Mouse (Mus musculus): ENCODE measurements around the gene Zfp871. TPM values are rescaled to one million over a fixed set of nuclear protein-coding genes. Genes with fewer than 3 reads are reported as not detected.

Gene Zfp871
- 42.7 and 53.4 TPM in 2 replicates for polyA plus RNA-seq (2015; fragmentation: Nextera tagmentation; extraction: Ambion mirVana)

DNA sequence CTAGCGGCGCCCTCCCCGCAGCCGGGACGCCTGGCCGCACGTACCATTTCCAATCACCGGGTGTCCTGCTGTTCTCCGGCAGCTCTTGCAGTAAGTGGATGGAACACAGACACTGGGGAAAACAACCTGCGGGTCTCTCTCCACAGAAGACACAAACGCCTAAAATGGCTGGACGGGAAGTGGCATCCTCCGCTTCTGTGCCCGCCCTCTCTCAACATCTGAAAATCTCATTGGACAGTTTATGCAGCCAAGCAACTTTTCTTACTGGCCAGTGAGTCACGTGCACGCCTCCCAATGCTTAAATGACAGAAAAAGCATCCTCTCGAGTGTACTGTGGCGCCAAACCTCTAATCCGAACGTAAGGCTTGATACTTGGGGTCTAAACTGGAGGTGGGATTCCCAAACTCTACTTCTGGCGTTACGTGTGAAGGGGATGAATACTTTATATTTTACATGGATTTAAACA lies at the start of gene Zfp871:
Gene Zfp871 (minus strand): TSS at position 194 of the 466 bp plus-strand sequence.
- peaks cover 27% of the 10 kb centered on the region for H3K4me1 ChIP-seq
- peak within 1 kb of the TSS; percentile 92 for H3K27ac ChIP-seq
- H3K27me3 ChIP-seq: no peaks in the 10 kb centered on the region
- H3K9ac ChIP-seq: peak within 1 kb of the TSS; percentile 94
- no peaks in the 10 kb centered on the region for H3K9me3 ChIP-seq (replicated peaks)
- peak within 1 kb of the TSS; percentile 75 for H3K4me2 ChIP-seq
- under 1% methylated on average over 22 of the region's 22 CpGs for WGBS
- ATAC-seq: peak; percentile 99
- H3K4me3 ChIP-seq: peak within 1 kb of the TSS; percentile 95
- peaks cover 23% of the 10 kb centered on the region for H3K36me3 ChIP-seq (ENCODE audit: poor library complexity, severe bottlenecking)

DNA sequence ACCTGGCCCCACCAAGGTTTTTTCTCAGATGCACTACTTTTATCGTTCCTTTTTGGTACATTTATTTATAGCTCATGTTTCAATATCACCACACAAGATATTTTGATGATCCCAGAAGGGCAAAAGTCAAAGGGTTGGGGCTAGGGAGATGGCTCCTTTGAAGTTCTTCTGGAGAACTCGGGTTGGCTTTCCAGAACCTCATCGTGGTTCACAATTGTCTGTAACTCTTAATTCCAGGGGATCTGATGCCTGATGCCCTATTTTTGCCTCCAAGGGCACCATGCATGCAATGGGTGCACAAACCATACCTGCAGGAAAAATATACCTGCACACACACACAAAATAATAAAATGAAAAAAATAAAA lies 42.3 kb upstream of the Zfp871 start:
- H3K9me3 ChIP-seq (replicated peaks): no peaks in the 10 kb centered on the region; the same call in 1 of the 2 replicates
- peaks cover 18% of the 10 kb centered on the region for H3K4me1 ChIP-seq
- 32% methylated on average over 3 of the region's 3 CpGs for WGBS
- H3K36me3 ChIP-seq (ENCODE audit: poor library complexity, severe bottlenecking): peaks cover 18% of the 10 kb centered on the region
- H3K27me3 ChIP-seq: no peaks in the 10 kb centered on the region
- H3K4me2 ChIP-seq: peak overlapping the region; percentile 78
- no peak for ATAC-seq
- no peak overlapping the region for H3K27ac ChIP-seq
- H3K9ac ChIP-seq: no peak overlapping the region
- H3K4me3 ChIP-seq: peak overlapping the region; percentile 88

DNA sequence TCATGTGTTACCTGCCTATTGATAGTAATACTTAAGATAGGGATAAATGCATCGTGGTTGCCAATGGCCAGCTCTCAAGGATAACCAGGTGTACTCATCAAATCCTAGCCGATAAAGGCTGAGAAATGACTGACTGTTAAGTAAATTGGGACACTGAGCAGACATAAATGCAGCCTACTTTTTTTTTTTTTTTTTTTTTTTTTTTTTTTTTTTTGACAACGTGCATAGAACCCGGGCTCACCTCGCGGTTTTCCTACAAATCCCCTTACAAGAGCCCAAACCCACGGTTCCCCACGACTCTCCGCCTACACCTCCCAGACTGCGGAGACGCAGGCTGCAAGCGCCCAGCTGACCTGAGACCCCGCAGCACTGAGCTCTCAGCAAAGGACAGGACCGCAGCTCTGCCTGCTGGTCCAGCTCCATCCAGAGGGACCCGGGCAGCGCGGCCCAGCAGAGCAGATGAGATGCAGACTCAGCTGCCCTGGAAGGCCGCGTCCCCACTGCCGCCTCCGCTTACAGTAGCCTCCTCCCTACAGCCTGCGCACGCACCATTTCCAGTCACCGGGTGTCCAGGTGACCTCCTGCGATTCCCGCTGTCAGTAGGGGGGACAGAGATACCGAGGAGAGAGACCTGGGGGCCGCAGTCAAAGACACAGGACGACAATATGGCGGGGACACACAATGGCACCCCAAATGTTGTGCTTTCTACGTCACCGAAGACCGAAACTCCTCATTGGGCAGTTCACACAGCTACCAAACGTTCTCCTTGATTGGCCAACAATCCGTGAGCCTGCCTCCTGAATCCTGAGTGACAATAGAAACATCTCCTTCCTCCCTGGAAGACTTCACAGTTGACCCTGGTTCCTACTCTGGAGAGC lies 41.7 kb upstream of the Zfp871 start, which contains the start of gene Zfp799:
Gene Zfp799 (minus strand): TSS at position 722 of the 878 bp plus-strand sequence.
- peak within 1 kb of the TSS; percentile 74 for H3K27ac ChIP-seq
- ATAC-seq: peak; percentile 99
- peaks cover 18% of the 10 kb centered on the region for H3K4me1 ChIP-seq
- WGBS: 2% methylated on average over 35 of the region's 35 CpGs
- peaks cover 24% of the 10 kb centered on the region for H3K36me3 ChIP-seq (ENCODE audit: poor library complexity, severe bottlenecking)
- H3K9ac ChIP-seq: peak within 1 kb of the TSS; percentile 95
- peak within 1 kb of the TSS; percentile 78 for H3K4me2 ChIP-seq
- H3K27me3 ChIP-seq: no peaks in the 10 kb centered on the region
- peak within 1 kb of the TSS; percentile 88 for H3K4me3 ChIP-seq
- no peaks in the 10 kb centered on the region; the same call in 1 of the 2 replicates for H3K9me3 ChIP-seq (replicated peaks)

DNA sequence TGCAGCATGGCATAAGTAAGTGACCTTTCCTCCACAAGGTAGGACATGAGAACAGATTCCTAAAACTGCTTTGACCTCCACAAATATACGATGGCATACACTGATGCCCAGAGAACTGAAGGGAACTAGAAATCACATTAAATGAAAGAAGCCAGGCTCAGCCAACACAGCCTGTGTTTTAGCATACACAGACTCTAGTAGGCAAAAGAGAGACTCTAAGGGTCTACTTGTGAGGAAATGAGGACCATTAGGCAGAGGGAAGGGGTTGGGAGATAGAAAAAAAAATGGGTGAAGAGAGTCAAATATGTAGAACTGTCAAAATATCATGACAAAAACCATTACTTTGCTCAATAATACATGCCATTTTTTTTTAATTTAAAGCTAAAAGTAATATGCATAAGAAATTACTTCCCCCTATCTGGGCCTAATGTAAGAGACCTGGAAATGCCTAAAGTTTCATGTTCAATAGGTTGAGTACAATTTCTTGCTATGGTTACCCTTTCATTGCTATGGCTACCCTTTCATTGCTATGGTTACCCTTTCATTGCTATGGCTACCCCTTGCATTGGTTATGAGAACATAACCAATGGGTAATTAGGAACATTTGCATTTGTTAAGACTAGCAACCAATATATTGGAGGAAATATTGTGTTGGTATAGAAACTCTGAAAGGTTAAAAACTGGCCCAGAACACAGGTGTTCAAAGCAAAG lies 28.1 kb upstream of the Zfp871 start:
- ATAC-seq: peak; percentile 72
- WGBS: 66% methylated on average over 1 of the region's 1 CpGs

DNA sequence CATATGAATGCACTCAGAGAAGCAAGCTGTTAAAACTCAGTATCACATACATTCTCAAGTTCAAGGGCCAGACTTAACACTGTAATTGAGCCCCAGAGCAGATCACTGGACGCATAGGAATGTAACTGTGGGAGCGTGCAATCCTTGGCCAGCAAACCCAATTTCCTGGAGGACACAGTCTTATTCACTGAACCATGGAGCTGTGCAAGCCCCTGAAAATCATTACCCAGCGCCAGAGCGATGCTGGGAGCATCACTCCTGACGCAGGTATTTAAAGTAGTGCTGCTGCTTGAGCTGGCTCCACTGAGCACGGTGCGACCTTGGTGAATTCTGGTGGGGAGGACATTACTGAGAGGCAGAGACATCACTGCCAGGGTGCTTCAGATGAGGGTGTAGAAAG lies 26.0 kb upstream of the Zfp871 start:
- WGBS: 88% methylated on average over 7 of the region's 7 CpGs

More for the DNA sequence above, 28.1 kb upstream of the Zfp871 start:
- H3K4me3 ChIP-seq: no peak overlapping the region
- H3K4me2 ChIP-seq: peak overlapping the region; percentile 26; the same call in 1 of the 2 replicates
- H3K9ac ChIP-seq: no peak overlapping the region
- no peaks in the 10 kb centered on the region for H3K9me3 ChIP-seq (replicated peaks)
- peaks cover 50% of the 10 kb centered on the region for H3K36me3 ChIP-seq (ENCODE audit: poor library complexity, severe bottlenecking)
- peaks cover 10% of the 10 kb centered on the region for H3K4me1 ChIP-seq
- H3K27ac ChIP-seq: 0 out of 2 replicates have a peak overlapping the region, but pooled peaks have one; percentile 1
- no peaks in the 10 kb centered on the region for H3K27me3 ChIP-seq

DNA sequence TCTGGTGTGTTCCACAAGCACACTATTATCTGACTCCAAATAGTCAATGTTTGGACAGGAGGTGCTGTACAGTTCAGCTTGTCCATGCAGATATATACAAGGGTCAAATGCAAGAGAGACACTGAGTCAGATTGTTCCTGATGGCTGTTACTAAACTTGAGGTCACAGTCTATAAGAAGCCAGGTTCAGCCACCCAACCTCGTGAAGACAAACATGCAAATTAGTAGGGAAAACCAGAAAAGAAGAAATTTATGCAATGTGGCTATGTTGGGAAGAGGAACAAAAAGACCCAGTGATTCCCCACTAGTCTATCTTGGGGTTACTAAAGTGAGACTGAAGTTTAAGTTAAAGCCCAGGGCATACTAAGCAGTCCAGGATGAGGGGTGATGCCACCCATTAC lies 22.6 kb upstream of the Zfp871 start:
- H3K27ac ChIP-seq: no peak overlapping the region
- H3K4me3 ChIP-seq: no peak overlapping the region
- no peak for ATAC-seq
- 21% methylated on average over 1 of the region's 1 CpGs for WGBS
- no peaks in the 10 kb centered on the region for H3K27me3 ChIP-seq
- peaks cover 30% of the 10 kb centered on the region for H3K4me1 ChIP-seq
- H3K9ac ChIP-seq: no peak overlapping the region
- H3K4me2 ChIP-seq: 0 out of 2 replicates have a peak overlapping the region, but pooled peaks have one; percentile 68
- no peaks in the 10 kb centered on the region for H3K9me3 ChIP-seq (replicated peaks)
- peaks cover 12% of the 10 kb centered on the region for H3K36me3 ChIP-seq (ENCODE audit: poor library complexity, severe bottlenecking)

More for the DNA sequence above, 26.0 kb upstream of the Zfp871 start:
- Histone ChIP-seq H3K9ac (no peak overlapping the region), H3K4me3 (no peak overlapping the region), H3K36me3 (ENCODE audit: poor library complexity, severe bottlenecking) (peaks cover 32% of the 10 kb centered on the region), H3K9me3 (replicated peaks) (no peaks in the 10 kb centered on the region), H3K27me3 (no peaks in the 10 kb centered on the region), H3K27ac (no peak overlapping the region), H3K4me1 (peaks cover 12% of the 10 kb centered on the region), H3K4me2 (no peak overlapping the region)
- no peak for ATAC-seq

DNA sequence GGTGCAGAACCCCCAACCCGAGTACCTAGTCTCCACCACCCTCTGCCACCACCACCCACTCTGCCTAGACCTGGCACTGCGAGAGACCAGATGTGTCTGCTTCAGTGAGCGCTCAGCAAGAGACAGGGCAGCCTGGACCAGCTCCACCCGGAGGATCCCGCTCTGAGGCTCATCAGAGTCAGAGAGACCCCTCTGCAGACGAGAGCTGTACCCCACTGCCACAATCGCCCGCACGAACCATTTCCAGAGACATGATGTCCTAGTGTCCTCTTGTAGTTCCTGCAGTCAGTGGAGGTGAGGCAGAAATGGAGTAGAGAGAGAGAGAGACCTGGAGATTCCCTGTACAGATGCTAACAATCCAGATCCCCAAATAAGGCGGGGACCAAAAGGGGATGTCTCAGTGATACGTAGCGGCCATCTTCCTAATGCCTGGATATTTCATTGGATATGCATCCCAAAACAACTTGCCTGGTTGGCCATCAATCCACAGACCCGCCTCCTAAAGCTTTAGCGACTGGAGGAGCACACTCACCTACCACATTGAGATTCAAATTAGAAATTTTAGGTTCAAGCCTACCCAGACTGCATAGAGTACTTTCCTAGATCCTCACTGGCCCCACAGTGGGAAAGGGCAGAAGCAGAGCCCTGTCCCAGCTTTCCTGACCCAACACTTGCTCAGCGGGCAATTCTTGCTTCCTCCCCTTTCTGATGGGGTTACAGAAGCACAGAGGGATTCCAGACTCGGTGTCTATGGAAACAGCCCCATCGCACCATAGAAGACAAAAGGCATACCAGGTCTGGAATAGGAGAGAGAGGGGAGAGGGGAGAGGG lies 21.7 kb upstream of the Zfp871 start, which contains the start of gene Zfp811:
Gene Zfp811 (minus strand): TSS at position 388 of the 831 bp plus-strand sequence.
- H3K4me1 ChIP-seq: peaks cover 30% of the 10 kb centered on the region
- 1% methylated on average over 17 of the region's 17 CpGs for WGBS

DNA sequence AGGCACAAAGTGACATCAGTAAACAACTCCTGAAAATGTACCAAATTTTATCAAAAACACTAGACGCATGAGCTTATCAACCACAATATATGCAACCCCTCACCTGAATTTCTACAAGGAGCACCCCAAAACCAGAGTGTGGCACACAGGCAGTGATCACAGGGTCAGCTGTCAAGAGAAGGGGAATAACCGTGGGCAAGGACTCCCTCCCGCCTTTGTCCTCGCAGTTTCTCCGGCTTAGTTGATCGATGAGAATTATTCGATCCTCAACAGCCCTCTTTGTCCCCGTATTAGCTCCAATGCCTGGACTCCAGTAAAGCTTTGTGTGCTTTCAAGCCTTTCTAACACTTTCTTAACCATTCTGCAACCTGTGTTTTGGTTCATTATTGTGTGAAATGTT lies 20.8 kb upstream of the Zfp871 start:
- no peak for ATAC-seq
- peak overlapping the region; percentile 84 for H3K9ac ChIP-seq
- H3K27ac ChIP-seq: peak overlapping the region; percentile 92
- peaks cover 30% of the 10 kb centered on the region for H3K4me1 ChIP-seq
- WGBS: 4% methylated on average over 8 of the region's 8 CpGs
- peak overlapping the region; percentile 68 for H3K4me2 ChIP-seq
- H3K4me3 ChIP-seq: peak overlapping the region; percentile 63
- H3K36me3 ChIP-seq (ENCODE audit: poor library complexity, severe bottlenecking): no peaks in the 10 kb centered on the region; the same call in 1 of the 2 replicates
- no peaks in the 10 kb centered on the region for H3K27me3 ChIP-seq
- no peaks in the 10 kb centered on the region for H3K9me3 ChIP-seq (replicated peaks)

More for the DNA sequence above, 21.7 kb upstream of the Zfp871 start, which contains the start of gene Zfp811:
- peak; percentile 93 for ATAC-seq
- peaks cover 6% of the 10 kb centered on the region for H3K36me3 ChIP-seq (ENCODE audit: poor library complexity, severe bottlenecking)
- H3K27me3 ChIP-seq: no peaks in the 10 kb centered on the region
- H3K4me3 ChIP-seq: peak within 1 kb of the TSS; percentile 63
- H3K4me2 ChIP-seq: peak within 1 kb of the TSS; percentile 68
- H3K9ac ChIP-seq: peak within 1 kb of the TSS; percentile 84
- peak within 1 kb of the TSS; percentile 92 for H3K27ac ChIP-seq
- no peaks in the 10 kb centered on the region for H3K9me3 ChIP-seq (replicated peaks)

DNA sequence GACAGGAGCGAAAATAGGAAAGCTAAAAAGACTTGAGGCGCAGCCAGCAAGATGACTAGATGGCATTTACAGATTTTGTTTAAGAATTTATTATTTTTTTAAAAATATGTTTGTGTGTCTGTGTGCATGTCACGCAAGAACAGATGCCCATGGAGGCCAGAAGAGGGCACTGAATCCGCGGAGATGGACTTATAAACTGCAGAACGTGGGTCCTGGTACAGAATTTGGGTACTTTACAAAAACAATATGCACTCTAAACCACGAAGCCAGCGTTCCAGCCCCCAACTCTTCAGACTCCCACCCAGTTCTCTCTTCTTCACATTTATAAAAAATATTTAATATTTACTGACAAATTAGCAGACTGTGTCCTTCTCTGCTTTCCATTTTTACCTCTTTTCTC lies 1.2 kb upstream of the Zfp871 start:
- Histone ChIP-seq H3K9ac (no peak overlapping the region), H3K4me3 (peak overlapping the region; percentile 95; the same call in 1 of the 2 replicates), H3K36me3 (ENCODE audit: poor library complexity, severe bottlenecking) (peaks cover 12% of the 10 kb centered on the region), H3K9me3 (replicated peaks) (no peaks in the 10 kb centered on the region), H3K4me1 (peaks cover 27% of the 10 kb centered on the region), H3K27me3 (no peaks in the 10 kb centered on the region), H3K4me2 (no peak overlapping the region), H3K27ac (no peak overlapping the region)
- no peak for ATAC-seq
- 76% methylated on average over 8 of the region's 8 CpGs for WGBS

DNA sequence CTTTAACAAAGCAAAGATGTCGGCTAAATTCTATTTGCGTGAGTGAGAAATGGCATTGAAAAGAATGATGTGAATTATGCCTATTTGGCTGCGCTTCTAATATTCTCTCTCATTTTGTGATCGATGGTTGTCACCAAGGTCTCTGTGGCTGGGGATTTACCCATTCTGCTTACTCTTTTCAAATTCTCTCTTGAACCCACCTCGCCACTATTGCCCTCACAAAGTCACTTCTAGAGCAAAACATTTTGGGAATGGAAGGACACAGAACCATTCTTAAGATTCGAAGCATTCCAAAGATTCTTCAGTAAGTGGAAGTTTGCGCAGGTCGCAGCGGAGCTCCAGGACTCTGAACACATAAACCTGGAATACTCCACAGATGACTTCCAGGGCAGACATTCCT lies 489 bp upstream of the Zfp871 start:
- Histone ChIP-seq H3K9me3 (replicated peaks) (no peaks in the 10 kb centered on the region), H3K4me2 (peak overlapping the region; percentile 75), H3K4me1 (peaks cover 27% of the 10 kb centered on the region), H3K36me3 (ENCODE audit: poor library complexity, severe bottlenecking) (peaks cover 18% of the 10 kb centered on the region), H3K27me3 (no peaks in the 10 kb centered on the region), H3K27ac (no peak overlapping the region), H3K4me3 (peak overlapping the region; percentile 95), H3K9ac (peak overlapping the region; percentile 94)
- WGBS: 7% methylated on average over 9 of the region's 9 CpGs
- ATAC-seq: peak; percentile 2; the same call in 1 of the 2 replicates
